Mouse (Mus musculus): ENCODE measurements around the gene Serpina3a. TPM values are rescaled to one million over a fixed set of nuclear protein-coding genes. Genes with fewer than 3 reads are reported as not detected.
"Not testable (repeated sequence)": the region's sequence is repeated elsewhere in the genome, so short reads cannot be mapped to it uniquely, and the experiment has no call there.

Gene Serpina3a
- polyA plus RNA-seq (2015; fragmentation: Nextera tagmentation; extraction: Ambion mirVana) = not detected in 2 replicates

- not testable (repeated sequence) for H3K4me2 ChIP-seq; H3K4me3 ChIP-seq; ATAC-seq (replicated peaks); H3K36me3 ChIP-seq (replicated peaks); H3K27ac ChIP-seq; H3K27me3 ChIP-seq (replicated peaks); H3K4me1 ChIP-seq; H3K9ac ChIP-seq; H3K9me3 ChIP-seq
- 91% methylated on average over 11 of the region's 11 CpGs for WGBS
Observed at GRCm38 (mm10) chr12:104112333-104112732, at the start of gene Serpina3a. Gene Serpina3a, plus strand, starts transcription at chr12:104112724.

GRCm38 (mm10) chr12:104064532-104064931, 48.0 kb upstream of the Serpina3a start:
- H3K9me3 ChIP-seq = no peaks in the 10 kb centered on the region
- H3K9ac ChIP-seq = no peak overlapping the region
- H3K27me3 ChIP-seq (replicated peaks) = no peaks in the 10 kb centered on the region
- no peak overlapping the region for H3K4me2 ChIP-seq
- no peak overlapping the region for H3K27ac ChIP-seq
- 42% methylated on average over 4 of the region's 4 CpGs for WGBS
- no peak for ATAC-seq (replicated peaks)
- no peaks in the 10 kb centered on the region for H3K36me3 ChIP-seq (replicated peaks)
- no peak overlapping the region for H3K4me3 ChIP-seq
- H3K4me1 ChIP-seq = no peaks in the 10 kb centered on the region

GRCm38 (mm10) chr12:104064996-104065395, 47.5 kb upstream of the Serpina3a start:
- Histone ChIP-seq H3K9me3 (no peaks in the 10 kb centered on the region), H3K27ac (no peak overlapping the region), H3K4me3 (no peak overlapping the region), H3K4me2 (no peak overlapping the region), H3K4me1 (no peaks in the 10 kb centered on the region), H3K36me3 (replicated peaks) (no peaks in the 10 kb centered on the region), H3K27me3 (replicated peaks) (no peaks in the 10 kb centered on the region), H3K9ac (no peak overlapping the region)
- WGBS = 74% methylated on average over 4 of the region's 4 CpGs
- no peak for ATAC-seq (replicated peaks)

DNA sequence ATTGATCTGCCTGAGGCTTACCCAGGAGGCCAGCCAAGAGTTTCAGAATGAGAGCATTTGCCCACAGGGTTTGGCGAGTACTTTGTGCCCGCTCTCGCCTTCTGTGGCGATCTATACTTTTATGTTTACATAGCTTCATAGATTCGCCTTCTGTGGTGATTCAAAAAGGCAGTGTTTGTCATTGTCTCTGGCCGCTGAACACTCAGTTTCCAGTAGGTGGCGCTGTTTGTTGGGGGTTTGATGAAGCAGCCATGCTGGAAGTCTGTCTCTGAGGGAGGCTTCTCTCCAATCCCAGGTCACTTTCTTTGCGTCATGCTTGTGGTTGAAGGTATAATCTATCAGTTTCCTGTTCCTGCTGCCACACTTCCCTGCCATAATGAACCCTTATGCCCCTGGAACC, 46.3 kb upstream of the Serpina3a start:
- Histone ChIP-seq H3K36me3 (replicated peaks) (no peaks in the 10 kb centered on the region), H3K27ac (no peak overlapping the region), H3K4me1 (no peaks in the 10 kb centered on the region), H3K4me2 (no peak overlapping the region), H3K9ac (no peak overlapping the region), H3K4me3 (no peak overlapping the region), H3K27me3 (replicated peaks) (no peaks in the 10 kb centered on the region), H3K9me3 (no peaks in the 10 kb centered on the region)
- 16% methylated on average over 8 of the region's 8 CpGs for WGBS
- ATAC-seq (replicated peaks) = no peak

GRCm38 (mm10) chr12:104067549-104067948, 45.0 kb upstream of the Serpina3a start:
- Histone ChIP-seq H3K4me3 (peak overlapping the region; percentile 24), H3K4me1 (no peaks in the 10 kb centered on the region)
- WGBS = 38% methylated on average over 4 of the region's 4 CpGs

GRCm38 (mm10) chr12:104069620-104070019, 42.9 kb upstream of the Serpina3a start:
- 7% methylated on average over 2 of the region's 2 CpGs for WGBS
- no peak overlapping the region for H3K4me3 ChIP-seq
- H3K9ac ChIP-seq = no peak overlapping the region
- peak; percentile 57; the same call in 1 of the 2 replicates for ATAC-seq (replicated peaks)
- no peak overlapping the region for H3K4me2 ChIP-seq
- H3K27ac ChIP-seq = no peak overlapping the region
- H3K4me1 ChIP-seq = no peaks in the 10 kb centered on the region
- H3K9me3 ChIP-seq = no peaks in the 10 kb centered on the region
- H3K36me3 ChIP-seq (replicated peaks) = no peaks in the 10 kb centered on the region
- H3K27me3 ChIP-seq (replicated peaks) = no peaks in the 10 kb centered on the region

More at GRCm38 (mm10) chr12:104067549-104067948, 45.0 kb upstream of the Serpina3a start:
- Histone ChIP-seq H3K36me3 (replicated peaks) (no peaks in the 10 kb centered on the region), H3K9ac (no peak overlapping the region), H3K27ac (peak overlapping the region; percentile 56; the same call in 1 of the 2 replicates), H3K9me3 (no peaks in the 10 kb centered on the region), H3K4me2 (peak overlapping the region; percentile 38), H3K27me3 (replicated peaks) (no peaks in the 10 kb centered on the region)
- peak; percentile 76 for ATAC-seq (replicated peaks)

DNA sequence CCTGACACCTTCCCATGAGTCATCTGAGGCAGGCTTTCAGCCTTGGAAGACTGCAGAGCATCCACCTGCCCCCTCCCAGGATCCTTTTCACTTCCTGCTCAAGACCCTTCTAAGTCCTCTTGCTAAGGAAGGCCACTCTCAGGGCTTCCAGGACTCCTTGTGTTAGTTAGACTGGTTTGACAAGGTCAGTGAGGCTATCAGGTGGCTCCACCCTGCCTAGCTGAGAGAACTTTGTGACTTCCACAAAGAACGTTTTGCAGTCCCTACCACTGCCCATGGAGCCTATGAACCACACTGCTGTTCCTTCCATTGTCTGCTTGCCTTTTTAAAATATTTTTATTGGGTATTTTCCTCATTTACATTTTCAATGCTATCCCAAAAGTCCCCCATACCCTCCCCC, 40.8 kb upstream of the Serpina3a start:
- Histone ChIP-seq H3K4me2 (no peak overlapping the region), H3K4me3 (no peak overlapping the region), H3K9ac (no peak overlapping the region), H3K4me1 (no peaks in the 10 kb centered on the region), H3K27ac (no peak overlapping the region), H3K27me3 (replicated peaks) (no peaks in the 10 kb centered on the region), H3K36me3 (replicated peaks) (no peaks in the 10 kb centered on the region), H3K9me3 (no peaks in the 10 kb centered on the region)
- whole genome bisulfite sequencing = 45% methylated on average over 1 of the region's 1 CpGs
- ATAC-seq (replicated peaks) = no peak

DNA sequence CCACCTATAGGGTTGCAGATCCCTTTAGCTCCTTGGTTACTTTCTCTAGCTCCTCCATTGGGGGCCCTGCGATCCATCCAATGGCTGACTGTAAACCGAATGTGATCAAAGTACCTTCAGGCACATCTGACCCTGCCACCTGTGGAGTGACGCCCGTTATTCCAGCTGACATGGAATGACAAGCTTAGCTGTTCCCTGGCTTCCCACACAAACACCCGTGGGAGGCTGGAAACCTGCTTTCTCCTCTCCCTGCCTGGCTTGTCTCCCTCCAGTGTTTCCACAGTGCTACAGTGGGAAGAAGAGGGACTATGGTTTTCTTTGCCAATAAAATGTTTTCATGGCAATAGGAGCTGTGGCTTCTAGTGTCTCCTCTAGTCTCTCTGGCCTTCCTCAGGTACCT, 40.2 kb upstream of the Serpina3a start:
- H3K4me3 ChIP-seq = no peak overlapping the region
- 69% methylated on average over 5 of the region's 5 CpGs for WGBS
- no peak for ATAC-seq (replicated peaks)

GRCm38 (mm10) chr12:104090119-104090518, 22.4 kb upstream of the Serpina3a start:
- Histone ChIP-seq H3K4me3 (no peak overlapping the region), H3K4me1 (no peaks in the 10 kb centered on the region), H3K36me3 (replicated peaks) (no peaks in the 10 kb centered on the region), H3K27me3 (replicated peaks) (no peaks in the 10 kb centered on the region), H3K4me2 (no peak overlapping the region), H3K27ac (no peak overlapping the region), H3K9me3 (no peaks in the 10 kb centered on the region), H3K9ac (no peak overlapping the region)
- ATAC-seq (replicated peaks) = no peak
- 69% methylated on average over 2 of the region's 2 CpGs for WGBS

More for the DNA sequence above, 40.2 kb upstream of the Serpina3a start:
- Histone ChIP-seq H3K27me3 (replicated peaks) (no peaks in the 10 kb centered on the region), H3K4me1 (no peaks in the 10 kb centered on the region), H3K27ac (no peak overlapping the region), H3K9ac (no peak overlapping the region), H3K36me3 (replicated peaks) (no peaks in the 10 kb centered on the region), H3K9me3 (no peaks in the 10 kb centered on the region), H3K4me2 (no peak overlapping the region)

DNA sequence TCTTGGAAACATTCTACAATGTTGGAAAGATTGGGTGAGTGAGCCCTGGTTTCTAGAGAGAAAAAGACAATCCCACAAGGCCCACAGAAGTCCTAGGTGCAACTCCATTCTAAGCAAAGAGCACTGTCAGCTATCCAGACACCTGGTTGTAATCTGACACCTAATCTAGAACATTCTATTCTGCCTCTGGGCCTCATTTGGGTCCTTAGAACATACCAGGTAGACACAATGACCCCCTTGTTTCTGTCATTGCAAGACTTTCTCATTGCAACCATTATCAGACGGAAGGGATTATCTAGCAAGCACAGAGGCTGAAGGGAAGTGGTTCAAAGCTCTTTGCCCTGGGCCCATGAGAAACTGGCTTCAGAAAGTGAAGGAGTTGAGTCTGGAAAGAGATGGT, 21.2 kb upstream of the Serpina3a start:
- H3K36me3 ChIP-seq (replicated peaks) = no peaks in the 10 kb centered on the region
- no peak overlapping the region for H3K4me2 ChIP-seq
- no peak overlapping the region for H3K4me3 ChIP-seq
- WGBS = 81% methylated on average over 1 of the region's 1 CpGs
- no peak for ATAC-seq (replicated peaks)
- no peak overlapping the region for H3K27ac ChIP-seq
- no peaks in the 10 kb centered on the region for H3K27me3 ChIP-seq (replicated peaks)
- no peaks in the 10 kb centered on the region for H3K4me1 ChIP-seq
- H3K9me3 ChIP-seq = no peaks in the 10 kb centered on the region
- no peak overlapping the region for H3K9ac ChIP-seq

GRCm38 (mm10) chr12:104100768-104101167, 11.8 kb upstream of the Serpina3a start, which contains the start of gene Serpina5:
Gene Serpina5, plus strand, starts transcription at chr12:104101113.
- no peak for ATAC-seq (replicated peaks)
- Histone ChIP-seq H3K27me3 (replicated peaks) (no peaks in the 10 kb centered on the region), H3K36me3 (replicated peaks) (no peaks in the 10 kb centered on the region), H3K4me1 (no peaks in the 10 kb centered on the region), H3K9me3 (no peaks in the 10 kb centered on the region), H3K27ac (no peak within 1 kb of the TSS), H3K4me2 (no peak within 1 kb of the TSS), H3K4me3 (no peak within 1 kb of the TSS), H3K9ac (no peak within 1 kb of the TSS)
- 90% methylated on average over 6 of the region's 6 CpGs for WGBS

DNA sequence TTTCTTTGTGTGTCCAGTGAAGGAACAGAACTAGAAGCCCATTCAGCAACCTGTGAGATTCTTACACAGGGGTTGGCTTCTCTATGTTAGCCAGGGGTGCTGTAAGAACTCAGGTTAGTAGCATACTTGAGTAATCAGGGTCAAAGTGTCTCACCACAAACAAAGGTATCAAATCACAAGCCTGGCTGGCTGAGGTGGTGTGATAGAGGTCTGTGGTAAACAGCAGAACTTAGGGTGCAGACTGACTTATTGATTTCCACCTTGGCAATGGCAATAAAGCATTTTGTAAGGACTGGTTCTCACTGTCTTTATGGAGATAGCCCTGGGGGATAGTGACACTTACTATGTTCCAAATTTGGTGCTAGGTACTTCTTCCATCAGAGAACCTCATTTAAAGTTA, 6.7 kb upstream of the Serpina3a start:
- H3K27me3 ChIP-seq (replicated peaks) = no peaks in the 10 kb centered on the region
- no peaks in the 10 kb centered on the region for H3K36me3 ChIP-seq (replicated peaks)
- H3K9me3 ChIP-seq = no peaks in the 10 kb centered on the region
- H3K4me2 ChIP-seq = no peak overlapping the region
- no peak for ATAC-seq (replicated peaks)
- H3K27ac ChIP-seq = no peak overlapping the region
- no peaks in the 10 kb centered on the region for H3K4me1 ChIP-seq
- H3K4me3 ChIP-seq = no peak overlapping the region
- no peak overlapping the region for H3K9ac ChIP-seq

GRCm38 (mm10) chr12:104106919-104107318, 5.6 kb upstream of the Serpina3a start:
- Histone ChIP-seq H3K36me3 (replicated peaks) (no peaks in the 10 kb centered on the region), H3K9ac (no peak overlapping the region), H3K4me2 (no peak overlapping the region), H3K4me3 (no peak overlapping the region), H3K27me3 (replicated peaks) (no peaks in the 10 kb centered on the region), H3K9me3 (no peaks in the 10 kb centered on the region), H3K27ac (no peak overlapping the region), H3K4me1 (no peaks in the 10 kb centered on the region)
- ATAC-seq (replicated peaks) = no peak

Measured in midbrain, embryonic 15.5 days (tissue).